Mouse (Mus musculus) lung, postnatal 0 days (tissue): ENCODE data around the gene Yjefn3. TPM values are rescaled to one million over a fixed set of nuclear protein-coding genes. Genes with fewer than 3 reads are reported as not detected.

Source experiments
- ATAC-seq: fragments of 200-750 bp; cut with Nextera tagmentation; 2 replicates; pipeline ENCODE4 v1.8.0; 2017; ENCODE audit warnings: moderate library complexity
- DNase-seq: peaks from one replicate; pipeline ENCODE4 v3.0.0-alpha.2; 2016; ENCODE audit warnings: low spot score
- H3K27ac ChIP-seq: fragments of 300-500 bp; sonication (generic); 2 replicates; pipeline ENCODE4 v1.5.1; 2014; ENCODE audit warnings: antibody characterized with exemption, mild to moderate bottlenecking, low read length, mixed read lengths
- H3K27me3 ChIP-seq: fragments of 300-500 bp; sonication (generic); replicated peaks from 2 replicates; pipeline ENCODE4 v1.6.1; 2014; ENCODE audit warnings: low read length, mixed read lengths; ENCODE audit not compliant: insufficient read depth
- H3K36me3 ChIP-seq: fragments of 300-500 bp; sonication (generic); 2 replicates; pipeline ENCODE4 v1.6.1; 2014; ENCODE audit warnings: low read length, mixed read lengths; ENCODE audit not compliant: insufficient read depth
- H3K4me1 ChIP-seq: fragments of 300-500 bp; sonication (generic); 2 replicates; pipeline ENCODE4 v1.6.1; 2014; ENCODE audit warnings: antibody characterized with exemption, low read depth, low read length, mixed read lengths; ENCODE audit not compliant: insufficient read depth
- H3K4me2 ChIP-seq: fragments of 300-500 bp; sonication (generic); replicated peaks from 2 replicates; pipeline ENCODE4 v1.6.1; 2014; ENCODE audit warnings: low read depth, mild to moderate bottlenecking, low read length, moderate library complexity, mixed read lengths
- H3K4me3 ChIP-seq: fragments of 300-500 bp; sonication (generic); 2 replicates; pipeline ENCODE4 v1.5.1; 2014; ENCODE audit warnings: low read depth, low read length
- H3K9ac ChIP-seq: fragments of 300-500 bp; sonication (generic); replicated peaks from 2 replicates; pipeline ENCODE4 v1.6.1; 2014; ENCODE audit warnings: low read depth, mild to moderate bottlenecking
- H3K9me3 ChIP-seq: fragments of 300-500 bp; sonication (generic); 2 replicates; pipeline ENCODE4 v1.6.1; 2016; ENCODE audit warnings: low read length, mixed read lengths
- CTCF ChIP-seq: IDR thresholded peaks from 2 replicates; pipeline ENCODE4 v1.5.1; 2016; ENCODE audit warnings: antibody characterized with exemption, mild to moderate bottlenecking
- EP300 ChIP-seq: IDR thresholded peaks from 2 replicates; pipeline ENCODE4 v1.6.1; 2016; ENCODE audit warnings: antibody characterized with exemption, mild to moderate bottlenecking, control low read depth
- WGBS: fragments of 180-500 bp; shearing (Covaris S2); extraction: QIAGEN DNeasy Blood & Tissue Kit; methylation state at CpG from one replicate; pipeline ENCODE4 v1.1.7; 2014; 5-methylcytosine and 5-hydroxymethylcytosine counted together
- polyA plus RNA-seq: library from polyadenylated mRNA; unstranded; fragments of >200 nt; fragmentation: Nextera tagmentation; extraction: Ambion mirVana; gene quantifications from 2 replicates; pipeline ENCODE4 v1.2.1, GENCODE M21; 2015

The Yjefn3 gene
- polyA plus RNA-seq, 1 experiment from 2014 or later, result 2.1 TPM

DNA sequence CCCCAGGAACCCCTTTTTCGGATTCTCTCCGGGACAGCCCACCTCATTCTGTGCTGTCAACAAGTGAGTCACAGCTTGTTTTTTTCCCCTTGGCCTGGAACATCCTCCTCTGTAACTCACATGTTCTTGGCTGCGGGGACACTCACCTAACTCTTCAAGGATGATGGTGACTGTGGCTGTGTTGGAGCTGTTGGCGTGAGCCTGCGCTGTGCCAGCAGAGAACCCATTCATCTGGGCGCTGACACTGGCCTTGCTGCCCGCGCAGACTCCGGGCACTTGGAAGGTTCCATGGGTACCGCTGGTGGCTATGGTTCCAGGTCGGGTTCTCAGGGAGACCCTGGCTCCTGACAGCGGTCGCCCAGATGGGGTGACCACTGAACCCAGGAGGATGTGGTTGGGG lies 18.4 kb downstream of the Yjefn3 start:
- Histone ChIP-seq H3K9me3 (no peaks in the 10 kb centered on the region), H3K4me3 (no peak overlapping the region), H3K4me2 (no peak overlapping the region), H3K9ac (no peak overlapping the region), H3K27ac (no peak overlapping the region), H3K4me1 (peaks cover 14% of the 10 kb centered on the region; the same call in 1 of the 2 replicates), H3K27me3 (peaks cover 96% of the 10 kb centered on the region), H3K36me3 (no peaks in the 10 kb centered on the region)
- 63% methylated on average over 13 of the region's 13 CpGs for WGBS
- ATAC-seq, result no peak
- no peak for DNase-seq
- TF ChIP-seq EP300 (no peak), CTCF (no peak)

DNA sequence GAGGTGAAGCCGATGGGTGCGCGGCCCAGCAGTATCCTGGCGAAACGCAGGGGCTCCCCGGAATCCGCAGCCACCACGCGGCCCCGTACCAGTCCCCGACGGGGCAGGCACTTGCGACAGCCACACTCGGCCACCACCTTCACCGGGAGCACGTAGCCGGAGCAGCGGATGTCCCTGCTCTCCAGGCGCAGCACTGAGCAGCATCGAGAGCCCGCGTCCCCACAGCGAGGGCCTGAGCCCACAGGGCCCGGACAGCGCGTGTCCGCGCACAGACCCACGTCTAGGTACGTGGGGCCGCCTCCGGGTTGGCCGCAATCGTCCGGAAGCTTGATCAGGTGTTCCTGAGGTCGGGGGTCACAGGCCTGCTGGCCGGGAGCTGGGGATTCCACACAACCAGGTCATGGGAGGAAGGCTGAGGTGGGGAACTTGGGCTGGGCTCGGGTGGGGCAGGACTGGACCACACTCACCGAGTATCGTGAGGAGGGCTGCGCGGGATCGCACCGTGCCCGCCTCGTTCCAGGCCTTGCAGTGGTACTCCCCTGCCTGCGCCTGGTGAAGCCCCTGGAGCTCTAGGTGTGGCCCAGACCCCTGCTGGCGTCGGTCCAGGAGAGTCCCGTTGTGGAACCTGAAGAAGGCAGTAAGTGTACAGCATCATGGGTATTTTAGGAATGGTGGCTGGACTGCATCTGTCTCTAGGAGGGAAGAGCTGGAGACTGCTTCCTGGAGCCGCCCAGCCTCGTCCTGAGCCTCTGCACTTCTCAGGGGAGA lies 19.5 kb downstream of the Yjefn3 start:
- Histone ChIP-seq H3K4me3 (no peak overlapping the region), H3K27ac (no peak overlapping the region), H3K9me3 (no peaks in the 10 kb centered on the region), H3K27me3 (peaks cover 84% of the 10 kb centered on the region), H3K4me2 (peak overlapping the region; percentile 54; the same call in 1 of the 2 replicates), H3K4me1 (peaks cover 6% of the 10 kb centered on the region; the same call in 1 of the 2 replicates), H3K36me3 (no peaks in the 10 kb centered on the region), H3K9ac (no peak overlapping the region)
- DNase-seq (no peak), ATAC-seq (no peak)
- WGBS, result 18% methylated on average over 48 of the region's 52 CpGs
- TF ChIP-seq CTCF, result no peak
- TF ChIP-seq EP300, result no peak

DNA sequence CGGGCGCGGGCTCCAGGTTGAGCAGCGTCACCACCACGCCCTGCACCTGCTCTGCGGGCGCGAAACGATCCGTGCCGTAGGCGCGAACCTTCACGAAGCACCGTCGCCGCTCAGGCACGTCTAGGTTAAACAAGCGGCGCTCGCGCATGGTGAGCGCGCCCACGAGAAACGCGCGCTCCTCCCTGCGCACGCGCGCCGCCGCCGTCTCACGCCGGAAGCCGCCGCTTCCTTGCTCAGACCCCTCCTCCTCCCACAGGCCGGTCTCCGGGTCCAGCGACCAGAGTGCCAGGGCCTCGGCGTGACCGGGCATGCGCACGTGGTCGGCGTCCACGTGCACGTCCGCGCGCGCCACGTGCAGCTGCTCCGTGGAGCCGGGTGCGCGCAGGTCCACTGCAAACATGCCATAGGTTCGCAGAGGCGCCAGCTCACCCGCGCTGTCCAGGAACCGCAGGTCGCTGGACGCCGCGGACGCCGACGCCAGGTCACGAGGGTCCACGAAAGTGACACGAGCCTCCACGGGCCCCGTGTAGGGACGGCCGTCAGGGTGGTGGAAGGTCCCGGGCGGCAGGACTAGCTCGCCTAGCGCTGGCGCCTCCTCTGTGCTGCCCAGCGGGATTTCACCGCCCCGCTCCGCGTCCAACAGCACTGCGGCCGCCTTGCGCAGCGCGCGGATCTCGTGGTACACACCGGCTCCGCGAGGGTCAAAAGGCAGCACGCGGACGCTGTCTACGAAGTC lies 20.3 kb downstream of the Yjefn3 start:
- Histone ChIP-seq H3K4me1 (peaks cover 6% of the 10 kb centered on the region; the same call in 1 of the 2 replicates), H3K4me2 (peak overlapping the region; percentile 54), H3K9me3 (no peaks in the 10 kb centered on the region), H3K36me3 (no peaks in the 10 kb centered on the region), H3K4me3 (peak overlapping the region; percentile 35), H3K27me3 (peaks cover 76% of the 10 kb centered on the region), H3K27ac (no peak overlapping the region), H3K9ac (no peak overlapping the region)
- peak; percentile 65 for ATAC-seq
- 10% methylated on average over 74 of the region's 103 CpGs for WGBS
- peak; percentile 46 for DNase-seq
- TF ChIP-seq CTCF (no peak), EP300 (no peak)

DNA sequence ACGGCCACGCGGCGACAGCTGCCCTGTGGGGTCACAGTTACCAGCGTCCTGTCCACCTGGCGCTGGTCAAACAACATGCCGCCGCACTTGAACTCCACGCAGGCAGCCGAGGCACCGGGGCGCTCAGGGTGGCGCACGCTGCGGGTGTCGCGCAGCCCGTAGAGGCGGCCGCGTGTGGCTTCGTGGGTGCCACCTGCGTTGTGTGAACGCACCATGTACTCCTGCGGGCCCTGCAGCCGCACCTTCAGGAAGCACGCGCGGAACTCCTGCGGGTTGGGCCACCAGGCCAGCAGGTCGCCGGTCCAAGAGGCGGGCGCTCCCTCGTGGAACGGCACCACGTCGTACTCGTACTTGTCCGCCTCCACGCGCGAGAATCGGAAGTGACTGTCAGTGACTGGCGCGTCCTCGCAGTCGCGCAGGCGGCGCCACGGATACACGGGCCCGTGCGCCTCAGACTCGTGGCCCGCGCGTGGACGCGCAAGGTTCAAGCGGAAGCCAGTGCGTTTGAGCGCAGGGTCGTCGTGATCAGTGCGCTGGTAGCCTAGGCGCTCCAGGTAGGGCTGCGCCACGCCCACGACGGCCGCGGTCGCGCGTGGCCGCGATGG lies 21.1 kb downstream of the Yjefn3 start:
- WGBS, result 19% methylated on average over 79 of the region's 79 CpGs
- DNase-seq (no peak), ATAC-seq (no peak; the same call in 1 of the 2 replicates)
- H3K4me2 ChIP-seq, result peak overlapping the region; percentile 54
- no peak overlapping the region for H3K9ac ChIP-seq
- no peak overlapping the region for H3K27ac ChIP-seq
- peaks cover 6% of the 10 kb centered on the region; the same call in 1 of the 2 replicates for H3K4me1 ChIP-seq
- H3K9me3 ChIP-seq, result no peaks in the 10 kb centered on the region
- TF ChIP-seq CTCF, result no peak
- no peak for TF ChIP-seq EP300
- H3K4me3 ChIP-seq, result peak overlapping the region; percentile 35; the same call in 1 of the 2 replicates
- H3K36me3 ChIP-seq, result no peaks in the 10 kb centered on the region
- peaks cover 68% of the 10 kb centered on the region for H3K27me3 ChIP-seq

DNA sequence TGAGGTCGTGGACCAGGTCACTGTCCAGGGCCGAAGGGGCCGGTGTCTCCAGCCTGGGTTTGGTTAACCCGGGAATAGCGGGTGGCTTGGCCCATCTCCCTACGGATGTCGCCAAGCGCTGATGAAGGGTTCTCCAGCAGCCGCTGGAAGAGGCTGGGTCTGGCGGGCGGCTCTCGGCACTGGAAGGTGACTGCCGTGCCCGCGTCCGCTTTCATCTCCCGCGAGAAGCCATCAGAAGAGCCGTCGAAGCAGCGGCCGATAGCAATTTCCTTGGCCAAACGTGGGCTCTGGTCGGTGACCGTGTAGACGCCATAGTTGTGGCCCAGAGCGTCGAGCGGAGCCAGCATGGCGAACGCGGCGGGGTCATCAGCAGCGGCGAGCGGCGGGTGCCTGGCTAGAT lies 21.7 kb downstream of the Yjefn3 start:
- 9% methylated on average over 36 of the region's 37 CpGs for WGBS
- Histone ChIP-seq H3K4me3 (peak overlapping the region; percentile 35; the same call in 1 of the 2 replicates), H3K27me3 (peaks cover 63% of the 10 kb centered on the region)

DNA sequence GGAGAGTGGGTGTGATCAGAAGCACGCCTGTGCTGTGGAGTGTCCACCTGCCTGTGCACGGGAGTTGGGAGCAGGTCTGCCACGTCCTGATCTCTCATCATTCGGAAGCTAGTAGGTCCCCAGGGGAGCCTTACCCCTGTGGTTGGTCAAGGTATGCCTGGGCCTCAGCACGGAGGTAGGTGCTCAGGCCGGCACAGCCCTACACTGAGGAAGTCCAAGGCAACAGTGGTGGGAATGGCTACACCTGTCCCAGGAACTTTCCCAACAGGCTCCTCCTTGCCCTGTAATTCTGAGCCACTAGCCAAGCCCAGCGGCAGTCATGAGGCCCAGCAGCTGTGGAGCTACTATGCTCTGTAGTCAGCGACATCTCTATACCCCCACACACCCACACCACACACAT lies 22.8 kb downstream of the Yjefn3 start:
- Histone ChIP-seq H3K9me3 (no peaks in the 10 kb centered on the region), H3K27me3 (peaks cover 52% of the 10 kb centered on the region), H3K4me2 (no peak overlapping the region), H3K9ac (no peak overlapping the region), H3K36me3 (no peaks in the 10 kb centered on the region), H3K27ac (no peak overlapping the region), H3K4me3 (no peak overlapping the region), H3K4me1 (peaks cover 6% of the 10 kb centered on the region; the same call in 1 of the 2 replicates)
- TF ChIP-seq EP300 (no peak), CTCF (no peak)
- DNase-seq (no peak), ATAC-seq (no peak)
- WGBS, result 63% methylated on average over 8 of the region's 8 CpGs

More for the DNA sequence above, 21.7 kb downstream of the Yjefn3 start:
- Histone ChIP-seq H3K9ac (no peak overlapping the region), H3K4me2 (no peak overlapping the region), H3K27ac (no peak overlapping the region), H3K36me3 (no peaks in the 10 kb centered on the region), H3K4me1 (peaks cover 6% of the 10 kb centered on the region; the same call in 1 of the 2 replicates), H3K9me3 (no peaks in the 10 kb centered on the region)
- DNase-seq, result no peak
- no peak for ATAC-seq
- TF ChIP-seq EP300 (no peak), CTCF (no peak)
